Mouse (Mus musculus) midbrain, embryonic 11.5 days (tissue): Measurements from ENCODE around the gene Rgs3. TPM values are rescaled to one million over a fixed set of nuclear protein-coding genes. Genes with fewer than 3 reads are reported as not detected.

Source experiments
- ATAC-seq: fragments of 200-750 bp; cut with Nextera tagmentation; 2 replicates; pipeline ENCODE4 v1.8.0; 2017; ENCODE audit warnings: moderate TSS enrichment, moderate library complexity; ENCODE audit not compliant: low FRiP score
- DNase-seq: peaks from one replicate; pipeline ENCODE4 v3.0.0; 2015; ENCODE audit warnings: low spot score; ENCODE audit errors: missing footprints
- H3K27ac ChIP-seq: fragments of 300-500 bp; sonication (generic); 2 replicates; pipeline ENCODE4 v1.5.1; 2014; ENCODE audit warnings: low read depth, low read length
- H3K27me3 ChIP-seq: fragments of 300-500 bp; sonication (generic); 2 replicates; pipeline ENCODE4 v1.6.1; 2014; ENCODE audit warnings: mild to moderate bottlenecking, low read length, moderate library complexity, mixed read lengths; ENCODE audit not compliant: control insufficient read depth, insufficient read depth
- H3K36me3 ChIP-seq: fragments of 300-500 bp; sonication (generic); 2 replicates; pipeline ENCODE4 v1.6.1; 2014; ENCODE audit warnings: mild to moderate bottlenecking, low read length, moderate library complexity, mixed read lengths; ENCODE audit not compliant: control insufficient read depth, insufficient read depth
- H3K4me1 ChIP-seq: fragments of 300-500 bp; sonication (generic); 2 replicates; pipeline ENCODE4 v1.6.1; 2014; ENCODE audit warnings: low read length; ENCODE audit not compliant: control insufficient read depth, insufficient read depth
- H3K4me2 ChIP-seq: fragments of 300-500 bp; sonication (generic); 2 replicates; pipeline ENCODE4 v1.6.1; 2014; ENCODE audit warnings: mild to moderate bottlenecking, moderate library complexity
- H3K4me3 ChIP-seq: fragments of 300-500 bp; sonication (generic); 2 replicates; pipeline ENCODE4 v1.5.1; 2014; ENCODE audit warnings: low read depth, low read length
- H3K9ac ChIP-seq: fragments of 300-500 bp; sonication (generic); 2 replicates; pipeline ENCODE4 v1.6.1; 2014; ENCODE audit warnings: low read length
- H3K9me3 ChIP-seq: fragments of 300-500 bp; sonication (generic); 2 replicates; pipeline ENCODE4 v1.6.1; 2016; ENCODE audit warnings: low read length; ENCODE audit not compliant: control insufficient read depth
- WGBS: fragments of 180-500 bp; shearing (Covaris S2); extraction: QIAGEN DNeasy Blood & Tissue Kit; methylation state at CpG from one replicate; pipeline ENCODE4 v1.1.7; 2014; 5-methylcytosine and 5-hydroxymethylcytosine counted together
- polyA plus RNA-seq: library from polyadenylated mRNA; unstranded; fragments of >200 nt; fragmentation: Nextera tagmentation; extraction: Ambion mirVana; gene quantifications from 2 replicates; pipeline ENCODE4 v1.2.1, GENCODE M21; 2014

Gene Rgs3
- 22.3 and 23.9 TPM in 2 replicates for polyA plus RNA-seq

DNA sequence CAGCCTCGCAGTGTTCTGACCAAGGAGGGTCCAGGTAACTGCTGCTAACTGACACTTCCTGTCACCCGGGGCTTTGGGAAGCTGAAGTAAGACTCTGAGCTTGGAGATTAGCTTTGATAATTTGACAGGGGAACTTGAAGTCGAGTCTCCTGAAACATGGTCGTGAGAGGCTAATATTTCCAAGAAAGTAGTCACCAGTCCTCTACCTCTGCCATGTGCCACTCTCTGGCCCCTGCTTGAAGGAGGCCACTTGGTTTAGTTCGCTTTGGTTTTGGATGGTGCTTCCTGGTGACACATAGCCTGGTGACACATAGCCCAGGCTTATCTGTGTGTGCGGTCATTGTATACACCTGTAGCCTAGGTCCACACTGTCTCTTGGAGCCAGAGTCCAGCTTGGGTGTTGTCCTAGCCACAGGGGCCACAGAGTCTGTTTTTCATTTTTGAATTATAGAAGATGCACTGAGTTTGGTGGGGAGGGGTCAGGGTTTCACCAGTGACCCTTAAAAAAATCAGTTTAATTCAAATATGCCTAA is at the start of gene Rgs3:
TSS of gene Rgs3 (plus strand) at position 51 of the 533 bp plus-strand sequence.
- ATAC-seq, result no peak

GRCm38 (mm10) chr4:62509946-62510345 is 49.7 kb upstream of the Rgs3 start:
- Histone ChIP-seq H3K9me3 (no peaks in the 10 kb centered on the region), H3K9ac (no peak overlapping the region), H3K4me2 (no peak overlapping the region), H3K36me3 (peaks cover 28% of the 10 kb centered on the region), H3K27me3 (no peaks in the 10 kb centered on the region), H3K4me3 (no peak overlapping the region), H3K27ac (no peak overlapping the region), H3K4me1 (no peaks in the 10 kb centered on the region)
- ATAC-seq, result no peak
- WGBS, result 96% methylated on average over 11 of the region's 11 CpGs
- DNase-seq, result no peak

More for the DNA sequence above, at the start of gene Rgs3:
- WGBS, result 66% methylated on average over 6 of the region's 6 CpGs
- no peak within 1 kb of the TSS for H3K4me3 ChIP-seq
- no peak within 1 kb of the TSS for H3K4me2 ChIP-seq
- no peaks in the 10 kb centered on the region for H3K36me3 ChIP-seq
- no peak within 1 kb of the TSS for H3K27ac ChIP-seq
- no peaks in the 10 kb centered on the region for H3K4me1 ChIP-seq
- no peak for DNase-seq
- H3K9ac ChIP-seq, result no peak within 1 kb of the TSS
- H3K9me3 ChIP-seq, result no peaks in the 10 kb centered on the region
- no peaks in the 10 kb centered on the region for H3K27me3 ChIP-seq

DNA sequence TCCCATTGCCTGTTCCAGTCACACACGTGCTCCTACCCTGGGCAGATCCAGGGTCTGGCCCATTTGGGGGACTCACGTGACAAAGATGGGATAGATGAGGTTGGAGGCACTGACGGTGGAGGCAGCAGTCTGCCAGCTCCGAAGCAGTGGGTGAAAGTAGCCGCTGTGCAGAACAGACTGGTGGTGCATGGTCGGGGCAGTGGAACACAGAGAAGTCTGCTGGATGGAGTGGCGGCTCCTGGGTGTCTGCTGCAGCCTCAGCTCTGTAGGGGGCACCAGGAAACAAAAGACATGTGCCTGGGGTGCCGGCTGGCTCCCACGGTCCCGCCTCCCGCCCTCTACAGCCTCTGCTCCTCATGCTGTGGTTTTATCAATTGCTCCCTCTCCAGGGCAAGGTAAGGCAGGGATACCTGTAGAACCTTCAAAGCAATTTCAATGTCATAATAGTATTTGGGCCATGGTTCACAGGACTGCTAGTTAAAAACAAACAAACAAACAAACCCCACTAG is 45.6 kb upstream of the Rgs3 start:
- Histone ChIP-seq H3K4me1 (peaks cover 7% of the 10 kb centered on the region), H3K4me2 (no peak overlapping the region), H3K9ac (no peak overlapping the region), H3K27ac (no peak overlapping the region), H3K9me3 (no peaks in the 10 kb centered on the region), H3K36me3 (peaks cover 22% of the 10 kb centered on the region), H3K4me3 (no peak overlapping the region), H3K27me3 (no peaks in the 10 kb centered on the region)
- ATAC-seq (no peak), DNase-seq (no peak)
- WGBS, result 48% methylated on average over 11 of the region's 11 CpGs

DNA sequence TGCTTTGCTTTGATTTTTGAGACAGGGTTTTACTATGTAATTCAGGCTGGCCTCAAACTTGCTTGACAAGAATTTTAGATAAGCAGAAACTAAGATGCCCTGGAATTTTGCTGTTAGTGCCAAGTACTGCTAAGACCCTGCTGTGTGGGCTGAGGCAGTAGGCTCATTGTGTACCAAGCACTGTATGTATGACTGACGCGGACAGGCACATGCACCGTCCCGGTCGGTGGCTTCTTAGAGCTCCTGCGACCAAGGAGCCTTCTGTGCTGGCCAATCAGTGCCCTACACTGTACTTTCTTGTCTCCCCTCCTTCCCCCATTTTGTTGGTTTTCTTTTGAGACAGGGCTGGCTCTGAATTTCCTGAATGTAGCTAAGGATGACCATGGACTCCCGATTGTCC is 44.7 kb upstream of the Rgs3 start:
- H3K4me1 ChIP-seq, result peaks cover 10% of the 10 kb centered on the region
- no peak overlapping the region for H3K4me2 ChIP-seq
- H3K9me3 ChIP-seq, result no peaks in the 10 kb centered on the region
- H3K9ac ChIP-seq, result no peak overlapping the region
- H3K4me3 ChIP-seq, result no peak overlapping the region
- WGBS, result 94% methylated on average over 7 of the region's 7 CpGs
- ATAC-seq (no peak), DNase-seq (no peak)
- peaks cover 14% of the 10 kb centered on the region for H3K36me3 ChIP-seq
- no peaks in the 10 kb centered on the region for H3K27me3 ChIP-seq
- H3K27ac ChIP-seq, result no peak overlapping the region

- ATAC-seq, result no peak
- H3K4me3 ChIP-seq, result no peak overlapping the region
- H3K27ac ChIP-seq, result no peak overlapping the region
- no peak overlapping the region for H3K9ac ChIP-seq
- 90% methylated on average over 3 of the region's 3 CpGs for WGBS
- no peak overlapping the region for H3K4me2 ChIP-seq
- H3K36me3 ChIP-seq, result peaks cover 11% of the 10 kb centered on the region; the same call in 1 of the 2 replicates
- no peaks in the 10 kb centered on the region for H3K27me3 ChIP-seq
- H3K4me1 ChIP-seq, result peaks cover 12% of the 10 kb centered on the region
- H3K9me3 ChIP-seq, result no peaks in the 10 kb centered on the region
- no peak for DNase-seq
These were observed 44.2 kb upstream of the Rgs3 start for GRCm38 (mm10) chr4:62515490-62515889.

- no peaks in the 10 kb centered on the region for H3K27me3 ChIP-seq
- WGBS, result 38% methylated on average over 2 of the region's 2 CpGs
- no peaks in the 10 kb centered on the region for H3K9me3 ChIP-seq
- no peak overlapping the region; the same call in 1 of the 2 replicates for H3K4me3 ChIP-seq
- DNase-seq (no peak), ATAC-seq (no peak)
- peaks cover 14% of the 10 kb centered on the region for H3K4me1 ChIP-seq
- H3K9ac ChIP-seq, result peak overlapping the region; percentile 30; the same call in 1 of the 2 replicates
- H3K27ac ChIP-seq, result no peak overlapping the region
- H3K36me3 ChIP-seq, result peaks cover 11% of the 10 kb centered on the region; the same call in 1 of the 2 replicates
- H3K4me2 ChIP-seq, result no peak overlapping the region
These were observed 43.6 kb upstream of the Rgs3 start for GRCm38 (mm10) chr4:62516079-62516478.

DNA sequence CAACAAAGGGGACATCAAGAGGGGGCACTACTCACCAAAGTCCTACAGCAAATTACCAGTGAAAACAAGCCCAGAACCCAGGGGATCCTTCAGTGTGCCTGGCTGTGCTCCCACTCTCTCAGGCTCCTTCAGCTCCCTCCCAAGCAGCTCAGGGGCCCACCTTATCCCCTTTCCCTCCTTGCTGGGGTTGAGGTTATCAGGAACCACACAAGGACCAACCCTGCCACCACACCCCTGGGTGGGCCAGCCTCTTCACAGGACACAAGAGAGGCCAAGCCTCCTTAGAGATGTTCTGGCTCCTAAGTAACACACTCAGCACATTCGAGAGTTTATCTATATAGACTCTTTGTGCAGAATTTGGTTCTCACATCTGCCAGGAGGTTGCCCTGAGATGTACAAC is 43.1 kb upstream of the Rgs3 start:
- ATAC-seq, result no peak
- Histone ChIP-seq H3K36me3 (peaks cover 8% of the 10 kb centered on the region; the same call in 1 of the 2 replicates), H3K9ac (no peak overlapping the region), H3K9me3 (no peaks in the 10 kb centered on the region), H3K4me2 (no peak overlapping the region), H3K4me3 (no peak overlapping the region), H3K4me1 (peaks cover 14% of the 10 kb centered on the region), H3K27ac (no peak overlapping the region), H3K27me3 (no peaks in the 10 kb centered on the region)
- DNase-seq, result no peak
- WGBS, result 82% methylated on average over 1 of the region's 1 CpGs

- DNase-seq, result no peak
- Histone ChIP-seq H3K27ac (no peak overlapping the region), H3K4me1 (peaks cover 14% of the 10 kb centered on the region), H3K27me3 (no peaks in the 10 kb centered on the region), H3K36me3 (peaks cover 6% of the 10 kb centered on the region; the same call in 1 of the 2 replicates), H3K9ac (no peak overlapping the region), H3K4me3 (no peak overlapping the region), H3K4me2 (peak overlapping the region; percentile 9; the same call in 1 of the 2 replicates), H3K9me3 (no peaks in the 10 kb centered on the region)
- ATAC-seq, result no peak
- 92% methylated on average over 8 of the region's 8 CpGs for WGBS
These were observed 42.6 kb upstream of the Rgs3 start for GRCm38 (mm10) chr4:62517046-62517445.

DNA sequence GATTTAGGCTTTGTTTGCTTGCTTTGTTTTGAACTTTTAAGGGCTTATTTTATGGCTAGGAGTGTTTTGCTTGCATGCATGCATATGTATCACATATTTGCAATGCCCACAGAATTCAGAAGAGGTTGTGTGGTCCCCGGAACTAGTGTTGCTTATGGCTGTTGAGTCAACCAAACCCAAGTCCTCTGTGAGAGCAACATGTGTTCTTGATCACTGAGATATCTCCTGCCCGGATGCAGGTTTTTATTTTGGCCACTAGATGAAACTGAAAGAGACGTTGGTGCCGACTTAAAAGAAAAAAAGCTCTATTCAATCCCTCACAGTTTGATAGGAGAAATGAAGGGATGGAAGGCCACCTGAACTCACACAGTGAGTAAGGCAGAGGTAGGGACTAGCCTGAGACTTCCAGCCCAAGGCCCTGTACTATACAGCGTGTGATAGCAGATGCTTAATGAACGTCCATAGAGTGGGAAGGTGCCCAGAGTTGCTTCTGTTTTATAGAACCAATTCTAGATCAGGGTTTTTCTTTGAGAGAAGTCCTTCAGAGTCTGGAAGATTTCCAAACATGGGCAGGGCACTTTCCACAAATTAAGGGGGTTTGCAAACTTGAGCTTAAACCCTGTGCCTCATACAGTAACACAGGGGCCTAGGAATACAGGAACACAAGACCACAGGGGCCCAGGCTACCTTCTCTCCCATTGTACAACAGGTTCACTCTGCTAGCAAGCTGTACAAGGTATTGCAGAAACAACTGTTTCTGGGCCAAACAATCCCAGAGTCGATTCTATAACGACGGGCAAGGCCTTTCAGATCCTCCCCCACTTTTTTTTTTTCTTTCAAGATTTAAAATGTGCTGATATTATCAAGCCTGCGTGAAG is 41.9 kb upstream of the Rgs3 start:
- DNase-seq (no peak), ATAC-seq (no peak)
- Histone ChIP-seq H3K4me3 (no peak overlapping the region), H3K36me3 (peaks cover 5% of the 10 kb centered on the region; the same call in 1 of the 2 replicates), H3K27me3 (no peaks in the 10 kb centered on the region), H3K9ac (no peak overlapping the region), H3K27ac (no peak overlapping the region), H3K4me1 (peaks cover 14% of the 10 kb centered on the region), H3K9me3 (no peaks in the 10 kb centered on the region), H3K4me2 (peak overlapping the region; percentile 9; the same call in 1 of the 2 replicates)
- 86% methylated on average over 10 of the region's 10 CpGs for WGBS
